Mouse (Mus musculus): Measurements from ENCODE around the gene Gm45808. TPM values are rescaled to one million over a fixed set of nuclear protein-coding genes. Genes with fewer than 3 reads are reported as not detected.
"Not testable (repeated sequence)": the region's sequence is repeated elsewhere in the genome, so short reads cannot be mapped to it uniquely, and the experiment has no call there.

Gene Gm45808
- polyA plus RNA-seq (2017; shearing (Covaris generic)): not detected

GRCm38 (mm10) chr7:45486761-45487415, at the start of gene Gm45808:
TSS of gene Gm45808 (minus strand) at chr7:45486811.
- no peak for ATAC-seq

DNA sequence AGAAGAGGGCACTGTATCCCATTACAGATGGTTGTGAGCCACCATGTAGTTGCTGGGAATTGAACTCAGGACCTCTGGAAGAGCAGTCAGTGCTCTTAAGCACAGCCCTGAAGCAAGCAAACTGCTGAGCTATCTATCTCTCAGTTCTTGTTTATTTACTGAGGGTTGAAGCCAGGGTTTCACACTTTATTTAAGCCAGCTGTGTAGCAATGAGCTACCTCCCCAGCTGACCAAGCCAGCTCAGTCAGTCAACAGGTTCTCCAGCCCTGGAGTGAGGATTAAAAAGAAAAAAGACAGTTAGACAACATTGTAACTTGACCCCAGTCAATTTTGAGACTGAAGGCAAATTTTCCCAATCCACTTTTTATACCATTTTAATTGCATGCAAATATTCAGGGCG, 49.1 kb upstream of the Gm45808 start:
- no peak for ATAC-seq

DNA sequence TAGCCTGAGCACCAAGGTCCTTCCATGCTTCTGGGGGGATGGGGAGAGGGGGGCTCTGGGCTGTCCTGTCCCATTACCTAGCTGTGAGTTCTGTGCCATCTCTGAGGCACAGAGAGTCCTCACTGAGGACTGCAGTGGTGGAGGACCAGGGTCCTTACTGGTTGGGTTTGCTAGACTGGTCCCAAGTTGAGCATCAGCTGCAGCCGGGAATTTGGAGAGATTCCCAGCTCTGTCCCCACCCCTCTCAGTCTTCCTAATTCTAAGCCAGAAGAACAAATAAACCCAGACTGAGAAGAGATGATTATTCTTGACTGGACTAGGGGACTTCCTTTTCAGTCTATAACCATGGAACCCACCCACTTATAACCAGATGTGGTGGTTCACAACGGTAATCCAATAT, 44.0 kb upstream of the Gm45808 start:
- ATAC-seq: no peak

DNA sequence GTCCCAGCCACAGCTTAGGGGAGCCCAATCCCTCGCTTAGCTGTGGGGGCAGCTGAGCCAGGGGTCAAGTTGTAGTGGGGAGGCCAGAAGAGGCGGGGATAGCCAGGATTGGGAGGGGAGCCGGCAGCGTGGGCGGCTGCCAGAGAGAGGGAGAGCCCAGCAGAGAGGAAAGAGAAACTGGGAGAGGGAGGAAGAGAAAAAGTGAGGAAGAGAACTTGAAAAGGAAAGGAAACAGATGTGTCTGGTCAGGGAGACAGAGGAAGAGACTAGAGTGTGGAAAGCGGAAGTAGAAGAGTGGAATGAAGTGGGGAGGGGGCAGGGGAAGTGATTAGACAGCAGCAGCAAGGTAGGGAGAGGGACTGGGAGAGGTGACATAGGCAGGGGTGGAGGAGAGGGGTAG, 42.9 kb upstream of the Gm45808 start:
- ATAC-seq: no peak

- ATAC-seq: not testable (repeated sequence)
Observed at GRCm38 (mm10) chr7:45527169-45527568, 40.6 kb upstream of the Gm45808 start.

DNA sequence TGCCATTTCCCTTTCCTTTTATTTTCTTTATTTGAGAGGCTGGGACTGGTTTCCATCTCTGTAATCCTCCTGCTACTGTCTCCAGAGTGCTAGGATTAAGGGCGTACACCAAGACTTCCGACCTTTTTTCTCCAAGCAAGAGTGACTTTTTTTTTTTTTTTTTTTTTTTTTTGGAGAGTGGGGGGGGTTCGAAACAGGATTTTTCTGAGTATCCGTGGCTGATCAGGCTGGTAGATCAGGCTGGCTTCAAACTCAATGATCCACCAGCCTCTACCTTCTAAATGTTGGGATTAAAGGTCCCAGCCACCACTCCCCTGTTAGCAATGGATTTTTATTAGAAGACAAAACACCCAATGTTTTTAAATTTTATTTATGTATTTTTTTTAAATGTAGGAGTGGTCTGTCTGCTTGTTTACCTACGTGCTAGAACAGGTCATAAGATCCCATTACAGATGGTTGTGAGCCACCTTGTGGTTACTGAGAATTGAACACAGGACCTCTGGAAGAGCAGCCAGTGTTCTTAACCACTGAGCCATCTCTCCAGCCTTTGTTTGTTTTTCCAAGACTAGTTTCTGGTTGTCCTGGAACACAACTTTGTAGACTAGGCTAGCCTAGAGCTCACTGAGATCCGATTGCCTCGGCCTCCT, 40.0 kb upstream of the Gm45808 start:
- no peak for ATAC-seq

DNA sequence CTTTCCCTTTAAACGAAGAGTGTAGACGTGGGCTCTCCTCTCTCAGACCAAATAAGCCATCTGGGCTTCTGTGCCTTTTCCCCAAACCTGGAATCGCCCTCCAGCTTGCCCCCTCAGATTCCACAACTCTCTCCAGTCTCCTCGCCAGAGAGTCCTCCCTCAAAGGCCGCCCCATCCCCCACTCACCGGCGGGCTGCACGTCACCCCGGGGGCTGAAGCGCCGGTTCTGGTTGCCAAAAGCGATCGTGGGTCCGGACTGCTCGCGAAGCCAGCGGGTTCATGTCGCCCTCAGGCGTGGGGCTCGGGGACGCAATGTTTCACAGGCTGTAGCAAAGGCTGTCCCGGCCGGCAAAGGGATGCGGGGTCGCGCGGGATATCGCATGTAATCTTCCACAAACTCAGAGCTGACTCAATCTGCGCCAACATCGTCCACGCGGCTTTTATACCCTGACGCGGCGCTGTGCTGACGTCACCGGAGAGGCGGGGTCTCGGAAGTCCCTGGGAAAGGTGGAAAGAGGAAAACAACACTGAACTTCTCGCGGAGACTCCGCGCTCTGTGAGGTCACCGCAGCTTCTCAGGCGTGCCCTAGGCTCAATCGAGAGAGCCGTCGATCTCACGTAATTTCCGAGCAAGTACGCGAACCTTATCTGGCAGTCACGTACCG, 39.3 kb upstream of the Gm45808 start, which contains the start of the genes Ppp1r15a and Plekha4:
TSS of gene Ppp1r15a (minus strand) at position 460 of the 665 bp plus-strand sequence.
TSS of gene Plekha4 (plus strand) at position 522 of the 665 bp plus-strand sequence.
- ATAC-seq: peak; percentile 81

DNA sequence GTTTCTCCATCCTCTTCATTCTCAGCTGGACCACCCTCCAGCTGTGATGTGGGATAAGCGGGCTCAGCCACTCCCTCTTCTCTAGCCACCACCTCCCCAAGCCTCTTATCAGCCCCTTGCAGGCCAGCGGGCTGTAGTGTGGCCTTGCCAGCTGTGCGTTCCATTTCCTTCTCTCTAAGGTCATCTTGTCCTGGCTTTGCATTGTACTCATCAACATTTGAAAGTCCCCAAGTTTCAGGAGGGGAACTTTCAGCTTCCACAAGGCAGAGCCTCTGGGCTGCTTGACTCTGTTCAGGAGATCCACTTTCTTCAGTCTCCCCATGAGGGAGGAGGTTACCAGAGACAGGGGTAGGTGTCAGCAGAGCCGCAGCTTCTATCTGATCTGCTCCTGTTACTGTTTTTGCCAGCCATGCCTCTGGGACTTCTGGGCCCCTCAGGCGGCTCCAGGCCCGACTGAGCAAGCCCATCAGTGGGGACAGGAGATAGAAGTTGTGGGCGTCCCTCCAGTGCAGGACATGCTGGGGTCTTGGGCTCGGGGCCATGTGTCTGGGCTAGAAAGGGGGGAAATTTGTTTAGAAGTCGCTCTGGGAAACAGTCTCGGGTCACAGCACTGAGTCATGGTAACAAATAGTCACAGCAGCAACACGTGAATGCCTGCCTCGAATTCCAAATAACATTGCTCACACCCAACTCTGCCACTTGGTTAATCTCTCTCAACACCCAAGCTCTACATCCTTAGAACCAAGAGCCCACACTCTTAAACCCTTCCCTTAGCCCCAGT, 38.4 kb upstream of the Gm45808 start:
- ATAC-seq: no peak

GRCm38 (mm10) chr7:45523678-45524170, 37.1 kb upstream of the Gm45808 start:
- ATAC-seq: no peak

GRCm38 (mm10) chr7:45522957-45523676, 36.5 kb upstream of the Gm45808 start:
- no peak for ATAC-seq

GRCm38 (mm10) chr7:45522194-45522752, 35.7 kb upstream of the Gm45808 start:
- no peak for ATAC-seq

GRCm38 (mm10) chr7:45521728-45522184, 35.1 kb upstream of the Gm45808 start:
- peak; percentile 61 for ATAC-seq

- no peak for ATAC-seq
Observed at GRCm38 (mm10) chr7:45520605-45521004, 34.0 kb upstream of the Gm45808 start.

DNA sequence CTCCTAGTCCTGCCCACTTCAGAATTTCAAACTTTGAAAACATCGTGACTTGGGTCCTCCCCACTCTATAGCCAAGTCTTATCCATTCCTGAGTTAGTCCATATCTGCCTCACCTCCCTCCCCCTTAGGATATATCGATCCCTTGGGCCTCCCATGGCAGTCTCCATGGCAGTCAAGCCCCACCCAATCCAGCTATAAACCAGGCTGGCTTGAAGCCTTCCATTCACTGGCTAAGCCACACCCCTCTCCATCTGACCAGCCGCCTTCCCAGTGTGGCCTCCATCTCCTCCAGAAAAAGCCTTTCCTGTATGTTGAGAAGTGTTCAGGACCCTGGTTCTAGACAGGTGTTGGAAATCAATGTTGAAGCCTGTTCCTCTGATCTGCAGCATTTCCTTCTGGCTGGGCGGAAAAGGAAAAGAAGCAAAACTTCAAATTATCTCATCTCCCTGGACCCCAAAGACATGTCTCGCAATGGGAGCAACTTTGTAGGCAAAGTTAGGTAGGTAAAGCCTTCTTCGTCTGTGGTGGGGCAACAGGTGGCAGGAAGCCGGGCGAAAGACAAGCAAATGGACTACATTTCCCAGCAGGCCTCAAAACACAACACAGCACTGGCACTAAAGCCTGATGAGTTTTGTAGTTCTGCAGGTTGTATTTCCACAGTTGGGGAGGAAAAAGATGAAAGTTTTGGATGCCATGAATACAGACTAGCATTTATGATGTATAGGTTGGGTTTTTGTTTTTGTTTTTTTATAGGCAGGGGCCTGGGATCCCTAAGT, 32.9 kb upstream of the Gm45808 start:
- ATAC-seq: no peak

DNA sequence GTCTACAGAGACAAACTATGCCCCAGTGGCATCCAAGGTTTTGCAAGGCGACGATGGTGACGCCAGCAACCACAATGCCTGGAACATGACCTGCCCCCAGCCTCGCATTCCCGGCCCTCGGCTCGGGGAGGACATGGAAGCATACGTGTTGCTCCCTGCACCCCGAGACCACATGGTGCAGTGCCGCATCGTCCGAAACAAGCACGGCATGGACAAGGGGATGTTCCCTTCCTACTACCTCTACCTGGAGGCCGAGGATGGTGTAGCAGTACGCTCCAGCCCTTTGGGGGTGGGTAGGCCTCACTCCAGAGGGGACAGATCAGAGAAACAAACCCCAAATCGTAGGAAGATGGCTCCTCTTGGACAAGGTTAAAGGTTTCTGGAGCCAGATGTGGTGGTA, 32.0 kb upstream of the Gm45808 start:
- ATAC-seq: no peak

DNA sequence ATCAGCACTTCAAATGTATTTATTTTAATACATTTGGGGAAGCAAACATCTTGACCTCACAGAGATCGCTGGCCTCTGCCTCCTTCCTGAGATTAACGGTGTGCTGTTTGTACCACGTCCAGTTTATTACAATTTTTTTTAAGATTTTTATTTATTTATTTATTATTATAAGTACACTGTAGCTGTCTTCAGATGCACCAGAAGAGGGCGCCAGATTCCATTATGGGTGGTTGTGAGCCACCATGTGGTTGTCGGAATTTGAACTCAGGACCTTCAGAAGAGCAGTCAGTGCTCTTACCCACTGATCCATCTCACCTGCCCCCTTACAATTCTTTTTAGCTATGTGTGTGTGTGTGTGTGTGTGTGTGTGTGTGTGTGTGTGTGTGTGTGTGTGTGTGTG, 30.2 kb upstream of the Gm45808 start:
- not testable (repeated sequence) for ATAC-seq

- ATAC-seq: no peak
Observed at GRCm38 (mm10) chr7:45515436-45515835, 28.8 kb upstream of the Gm45808 start.

- ATAC-seq: no peak
Observed at GRCm38 (mm10) chr7:45514411-45514810, 27.8 kb upstream of the Gm45808 start.

DNA sequence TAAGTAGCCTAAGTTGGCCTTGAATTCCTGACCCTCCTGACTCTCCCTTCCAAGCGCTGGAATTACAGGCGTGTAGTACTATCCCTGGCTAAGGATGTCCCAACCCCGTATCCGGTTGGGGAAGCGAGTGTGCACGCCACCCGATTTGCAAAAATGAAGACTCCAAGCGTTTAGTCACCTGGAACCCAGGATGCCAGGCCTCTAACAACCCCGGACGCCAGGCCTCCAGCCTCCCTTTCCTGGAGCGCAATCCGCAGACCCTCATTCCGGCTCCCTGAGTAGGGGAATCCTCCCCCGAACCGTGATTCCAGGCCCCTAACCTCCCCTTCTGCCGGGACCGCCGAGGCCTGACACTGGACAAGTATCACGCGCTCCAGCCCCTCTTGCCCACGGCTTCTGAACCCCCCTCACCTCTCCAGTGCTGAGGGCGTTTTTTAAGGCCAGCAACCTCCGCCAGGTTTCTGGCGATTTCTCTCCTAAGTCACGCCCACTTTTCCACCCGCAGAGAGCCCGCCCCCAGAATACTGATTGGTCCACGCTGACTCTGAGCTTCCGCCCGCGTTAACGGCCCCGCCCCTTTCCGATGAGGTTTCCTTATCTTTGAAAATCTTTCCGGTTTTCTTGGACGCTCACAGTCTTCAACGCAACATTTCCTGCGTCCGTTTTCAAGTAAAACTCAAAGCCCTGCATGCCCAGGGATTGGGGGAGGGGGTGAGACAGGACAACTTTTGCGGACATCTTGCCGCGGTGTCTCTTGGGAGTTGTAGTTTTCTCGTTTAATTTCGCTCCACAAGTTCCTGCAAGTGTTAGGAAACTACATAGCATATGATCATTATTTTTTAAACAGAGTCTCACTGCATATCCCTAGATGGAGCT, 23.5 kb upstream of the Gm45808 start, which contains the start of gene Nucb1:
TSS of gene Nucb1 (minus strand) at position 495 of the 876 bp plus-strand sequence.
- ATAC-seq: peak; percentile 92
